Mouse (Mus musculus) B cell, adult 2 months (primary cell): ENCODE data around the gene Trio.

Source experiments
- DNase-seq, 2 experiments: peaks; one replicate each; pipeline ENCODE4 v3.0.0; 2022

Trio gene

DNA sequence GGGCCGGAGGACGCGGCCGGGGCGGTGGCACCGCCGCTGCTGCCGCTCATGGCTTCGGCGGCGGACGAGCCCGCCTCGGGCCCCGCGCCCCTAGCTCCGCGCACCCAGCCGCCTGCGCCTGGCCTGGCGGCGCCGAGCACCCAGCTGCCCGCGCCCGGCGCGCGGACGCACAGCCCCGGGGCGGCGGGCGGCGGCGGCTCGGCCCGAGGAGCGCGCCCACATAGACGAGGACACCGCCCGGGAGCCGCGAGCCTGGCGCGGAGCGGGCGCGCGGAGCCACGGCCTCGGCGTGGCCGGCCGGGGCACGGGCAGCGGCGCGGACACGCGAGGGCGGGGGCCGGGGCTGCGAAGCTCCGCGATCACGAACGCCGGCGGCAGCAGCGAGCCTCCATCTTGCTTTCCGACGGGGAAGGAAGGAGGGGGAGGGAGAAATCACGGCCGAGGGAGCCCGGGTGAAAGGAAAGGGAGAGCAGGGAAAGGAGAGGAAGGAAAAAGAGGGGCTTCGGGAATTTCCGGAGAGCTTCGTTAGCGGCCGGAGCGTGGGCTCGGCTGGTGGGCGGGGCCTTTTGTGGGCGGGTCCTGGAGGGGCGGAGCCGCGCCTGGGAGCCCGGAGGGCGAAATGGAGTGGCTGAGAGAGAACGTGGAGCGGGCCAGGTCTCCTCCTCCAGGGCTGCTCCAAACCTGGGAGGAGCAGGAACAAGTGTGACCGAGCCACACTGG, at the start of gene Trio:
Gene Trio (minus strand): TSS at position 402 of the 720 bp plus-strand sequence.
- peak; percentile 85 for DNase-seq

DNA sequence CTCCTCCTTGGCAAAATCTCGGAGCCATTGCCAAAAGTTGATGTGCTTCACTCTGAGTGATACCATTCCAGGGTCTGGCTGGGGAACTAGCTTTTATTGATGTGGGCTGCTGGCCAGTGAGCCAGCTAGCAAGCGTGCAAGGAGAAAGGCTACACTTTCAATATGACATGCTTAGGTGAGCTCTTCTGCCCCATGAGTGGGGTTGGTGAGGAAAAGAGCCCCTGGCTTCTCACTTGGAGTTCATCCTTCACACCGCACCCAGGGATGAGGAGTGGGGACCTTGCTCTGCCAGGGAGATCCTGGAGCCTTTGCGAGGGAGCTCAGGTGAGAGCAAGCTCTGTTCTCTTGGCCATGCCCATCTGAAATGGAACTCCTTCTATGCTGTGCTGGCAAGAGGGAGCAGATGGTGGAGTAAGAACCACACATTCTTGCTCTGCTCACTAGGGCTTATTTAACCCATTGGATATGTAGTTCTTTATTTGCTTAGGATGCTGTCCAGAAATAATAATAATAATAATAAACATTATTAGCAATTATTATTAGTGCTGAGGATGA, 48.8 kb upstream of the Trio start:
- no peak for DNase-seq

DNA sequence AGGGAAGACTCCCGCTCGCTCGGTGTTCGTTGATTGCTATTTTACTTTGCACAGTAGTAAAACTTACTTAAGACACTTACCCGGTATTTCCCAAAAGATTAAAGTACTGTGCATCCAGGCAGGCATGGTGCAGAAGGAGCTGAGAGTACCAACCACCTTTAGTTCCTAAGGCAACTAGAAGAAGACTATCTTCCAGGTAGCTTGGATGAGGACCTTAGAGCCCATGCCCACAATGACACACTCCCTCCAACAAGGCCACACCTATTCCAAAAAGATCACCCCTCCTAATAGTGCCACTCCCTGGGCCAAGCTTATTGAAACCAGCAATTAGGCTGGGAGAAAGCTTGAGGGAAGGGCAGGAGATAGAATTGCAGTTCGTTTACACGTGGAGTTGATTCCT, 46.0 kb upstream of the Trio start:
- DNase-seq: no peak

DNA sequence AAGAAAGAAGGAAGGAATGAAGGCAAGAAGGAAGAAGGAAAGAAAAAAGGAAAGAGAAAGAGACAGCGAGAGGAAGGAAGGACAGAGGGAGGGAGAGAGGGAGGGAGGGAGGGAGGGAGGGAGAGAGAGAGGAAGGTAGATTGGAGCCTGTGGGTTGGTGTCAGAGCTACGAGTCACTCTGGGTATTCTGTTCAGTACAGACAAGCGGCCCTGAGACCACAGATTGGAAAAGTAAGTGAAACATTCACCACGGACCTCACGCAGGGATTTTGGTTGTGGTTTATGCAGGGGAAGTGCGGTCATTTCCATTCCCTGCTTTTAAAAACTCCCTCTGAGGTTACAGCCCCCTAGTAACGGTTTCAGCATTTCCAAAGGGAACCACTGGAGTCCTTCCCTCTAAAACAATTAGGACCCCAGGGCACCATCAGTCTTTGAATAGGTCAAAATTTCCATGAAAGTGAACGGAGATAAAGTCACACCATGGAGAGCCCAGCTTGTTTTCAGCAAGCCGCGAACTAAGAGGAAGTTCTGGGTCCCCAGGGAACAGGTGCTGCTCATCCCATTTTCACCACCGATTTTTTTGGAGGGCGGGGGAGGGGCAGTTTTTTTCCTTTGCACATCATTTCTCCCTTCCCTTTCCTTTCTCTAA, 45.2 kb upstream of the Trio start:
- peak; percentile 12 to 31 for DNase-seq

DNA sequence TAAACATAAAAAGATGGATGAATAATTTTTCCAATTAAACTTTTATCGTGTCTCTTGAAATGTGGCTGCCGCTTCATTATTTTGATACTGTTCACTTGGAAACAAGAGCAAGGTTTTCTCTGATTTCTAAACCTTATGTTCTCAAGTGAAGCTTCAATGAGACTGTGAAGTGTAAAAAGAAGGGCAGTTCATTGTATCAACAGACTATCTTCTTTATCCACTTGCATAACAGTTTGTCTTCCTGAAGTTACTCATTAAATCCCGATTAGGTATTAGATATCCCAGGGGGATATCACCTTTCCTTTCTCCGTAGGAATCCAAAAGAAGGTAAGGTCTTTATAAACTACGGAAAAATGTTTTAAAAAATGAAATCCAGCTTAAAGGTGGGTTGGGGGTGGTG, 44.6 kb upstream of the Trio start:
- DNase-seq: no peak

DNA sequence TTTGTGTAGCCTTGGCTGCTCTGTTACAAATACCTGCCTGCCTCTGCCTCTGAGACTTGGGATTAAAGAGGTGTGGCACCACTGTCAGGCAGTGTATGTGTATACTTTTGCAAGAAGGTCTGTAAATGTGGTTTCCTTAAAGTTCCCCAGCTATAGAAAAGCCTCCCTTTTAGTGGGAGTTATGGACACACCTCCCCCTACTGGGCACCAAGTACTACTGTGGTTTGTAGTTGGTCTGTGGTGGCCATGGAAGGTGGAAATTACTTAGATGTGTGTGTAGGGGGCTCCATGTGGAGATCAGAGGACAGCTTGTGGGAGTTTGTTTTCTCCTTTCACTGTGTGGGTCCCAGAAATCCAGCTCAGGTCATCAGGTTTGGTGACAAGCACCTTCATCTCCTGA, 41.7 kb upstream of the Trio start:
- DNase-seq: peak in 1 of 2 experiments; percentile 8

DNA sequence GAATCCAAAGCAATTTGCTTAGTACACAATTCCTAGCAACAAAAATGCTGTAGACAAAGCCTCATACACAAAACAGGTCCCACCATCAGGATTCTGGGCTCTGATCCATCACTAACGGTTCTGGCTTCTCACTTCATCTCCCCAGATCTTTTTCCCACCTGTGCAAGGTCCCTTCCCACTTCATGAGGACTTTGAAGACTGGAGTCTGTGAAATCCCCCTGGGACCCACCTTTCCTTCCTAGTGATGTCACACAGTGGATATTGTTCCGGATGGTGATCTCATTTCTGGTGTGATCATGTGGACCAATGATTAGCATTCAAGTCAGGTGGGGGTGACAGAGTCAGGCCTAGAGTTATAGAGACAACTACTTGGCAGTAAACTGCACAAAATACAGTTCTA, 40.8 kb upstream of the Trio start:
- no peak for DNase-seq

DNA sequence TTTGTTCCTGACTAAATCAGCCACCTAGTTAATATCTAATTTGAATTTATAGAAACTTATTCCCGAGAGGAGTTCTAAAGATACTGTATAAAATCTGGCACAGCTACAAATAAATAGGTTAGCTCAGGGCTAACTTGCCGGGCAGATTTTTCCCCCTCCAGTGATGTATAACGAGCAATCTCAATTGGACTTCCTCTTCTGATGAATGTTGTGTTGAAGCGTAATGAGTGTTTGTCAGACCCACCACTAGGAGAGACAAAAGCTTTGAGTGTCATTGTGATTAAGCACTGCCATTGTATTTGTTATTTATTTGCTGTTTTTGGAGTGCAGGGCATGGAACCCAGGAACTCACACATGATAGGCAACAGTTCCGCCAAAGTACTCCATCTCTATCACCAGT, 39.9 kb upstream of the Trio start:
- DNase-seq: peak; percentile 1 to 11

DNA sequence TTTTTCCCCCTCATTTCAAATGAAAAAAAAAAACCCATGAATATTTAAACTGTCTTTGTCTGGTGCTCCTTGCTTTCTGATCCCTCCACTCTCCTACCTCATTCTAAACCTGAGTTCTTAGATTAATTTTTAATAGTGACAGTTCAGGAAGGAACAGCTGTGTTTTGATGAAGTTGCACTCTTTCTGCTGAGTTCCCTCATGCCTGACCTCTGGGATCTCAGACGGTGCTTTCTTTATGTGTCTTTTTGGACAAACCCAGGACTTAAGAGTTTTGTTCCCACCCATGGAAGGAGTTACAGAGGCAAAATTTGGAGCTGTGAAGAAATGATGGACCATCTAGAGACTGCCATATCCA, 39.1 kb upstream of the Trio start:
- no peak for DNase-seq

DNA sequence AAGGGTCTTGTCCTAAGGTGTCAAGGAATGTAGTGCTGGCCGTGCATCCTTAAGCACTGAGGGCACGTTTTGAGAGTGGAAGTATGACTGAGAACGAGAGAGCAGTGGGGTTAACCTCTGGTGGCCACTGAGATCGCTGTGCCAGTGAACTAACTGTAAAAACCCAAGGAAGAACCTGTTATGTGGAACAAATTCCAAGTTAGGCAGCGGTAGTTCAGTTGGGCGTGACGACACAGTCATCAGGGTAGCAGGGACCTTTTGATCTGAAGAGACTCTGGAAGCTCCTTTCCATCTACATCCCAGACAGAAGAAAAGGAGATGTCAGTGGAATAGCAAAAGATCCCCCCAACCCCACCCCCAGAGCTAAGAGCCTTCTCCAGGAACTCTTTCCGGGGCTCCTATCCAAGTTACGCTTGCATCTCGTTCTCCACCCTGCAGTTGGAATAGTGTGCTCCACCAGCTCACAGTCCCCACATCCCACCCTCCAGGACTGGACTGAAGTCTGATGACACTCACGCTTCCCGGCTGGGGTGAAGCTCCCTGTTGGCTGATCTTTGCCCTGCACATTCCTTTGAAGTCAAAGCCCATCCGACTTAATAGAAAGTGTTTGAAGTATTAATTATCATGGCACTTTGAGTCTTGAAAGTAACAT, 38.6 kb upstream of the Trio start:
- no peak for DNase-seq

DNA sequence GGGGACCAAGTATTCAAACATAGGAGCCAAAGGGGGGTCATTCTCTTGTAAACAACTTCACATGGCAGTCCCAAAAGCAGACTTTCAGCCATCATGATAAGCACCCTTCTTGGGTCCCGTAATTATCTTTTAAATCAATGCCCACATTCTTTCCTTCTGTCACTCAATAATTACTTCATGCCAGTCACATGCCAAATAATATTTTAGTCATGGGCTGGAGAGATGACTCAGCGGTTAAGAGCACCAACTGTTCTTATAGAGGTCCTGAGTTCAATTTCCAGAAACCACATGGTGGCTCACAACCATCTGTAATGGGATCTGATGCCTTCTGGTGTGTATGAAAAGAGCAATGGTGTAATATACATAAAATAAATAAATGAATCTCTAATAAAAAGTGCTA, 37.8 kb upstream of the Trio start:
- DNase-seq: no peak

DNA sequence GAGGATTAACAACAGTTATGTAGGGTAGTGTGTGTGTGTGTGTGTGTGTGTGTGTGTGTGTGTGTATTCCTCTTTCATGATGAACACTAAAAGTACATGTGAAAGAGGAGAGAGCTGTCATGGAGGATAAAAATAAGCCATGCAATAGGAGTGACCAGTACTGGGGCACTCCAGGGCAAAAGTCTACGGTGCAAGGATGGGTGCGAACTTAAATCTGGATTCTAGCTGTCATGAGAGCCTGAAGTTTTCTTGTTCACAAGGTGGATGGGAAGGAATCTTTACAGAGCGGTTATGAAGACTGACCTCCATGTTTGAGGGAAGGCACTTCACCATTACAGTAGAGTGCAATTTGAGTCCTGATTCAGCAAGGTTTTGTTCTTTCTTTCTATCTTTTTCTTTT, 36.4 kb upstream of the Trio start:
- no peak for DNase-seq

DNA sequence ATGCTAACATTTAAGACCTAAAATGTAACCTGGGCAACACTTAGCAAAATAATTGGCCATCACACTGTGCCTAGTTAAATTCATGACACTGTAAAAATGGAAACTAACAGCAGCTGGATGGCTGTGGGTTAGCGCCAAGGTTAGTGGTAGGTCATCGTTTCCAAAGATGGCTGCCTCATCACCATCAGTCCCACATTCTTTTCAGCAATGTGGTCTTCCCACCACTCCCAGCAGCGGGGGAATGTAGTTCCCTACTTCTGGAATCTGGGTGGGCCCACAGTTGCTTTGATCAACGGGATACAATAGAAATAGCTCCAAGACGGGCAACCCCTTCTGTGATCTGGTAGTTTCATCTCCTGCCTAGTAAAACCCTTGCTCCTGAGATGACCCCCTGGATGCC, 35.3 kb upstream of the Trio start:
- no peak for DNase-seq

DNA sequence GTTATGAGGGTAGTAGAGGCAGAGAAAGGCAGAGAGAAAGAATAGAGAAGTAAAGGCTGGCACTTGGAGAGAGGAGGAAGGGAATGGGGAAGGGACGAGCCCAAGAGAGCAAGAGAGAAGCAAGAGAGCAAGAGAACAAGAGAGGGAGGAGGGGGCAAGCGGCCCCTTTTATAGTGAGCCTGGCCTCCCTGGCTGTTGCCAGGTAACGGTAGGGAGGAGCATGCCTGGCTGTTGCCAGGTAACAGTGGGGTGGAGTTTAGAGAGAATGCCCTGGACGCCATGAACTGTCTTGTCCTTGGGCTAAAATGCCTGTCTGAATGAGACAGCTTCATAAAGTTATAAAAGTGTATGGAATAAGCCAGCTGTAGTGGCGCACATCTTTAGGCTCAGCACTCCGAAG, 34.8 kb upstream of the Trio start:
- no peak for DNase-seq

DNA sequence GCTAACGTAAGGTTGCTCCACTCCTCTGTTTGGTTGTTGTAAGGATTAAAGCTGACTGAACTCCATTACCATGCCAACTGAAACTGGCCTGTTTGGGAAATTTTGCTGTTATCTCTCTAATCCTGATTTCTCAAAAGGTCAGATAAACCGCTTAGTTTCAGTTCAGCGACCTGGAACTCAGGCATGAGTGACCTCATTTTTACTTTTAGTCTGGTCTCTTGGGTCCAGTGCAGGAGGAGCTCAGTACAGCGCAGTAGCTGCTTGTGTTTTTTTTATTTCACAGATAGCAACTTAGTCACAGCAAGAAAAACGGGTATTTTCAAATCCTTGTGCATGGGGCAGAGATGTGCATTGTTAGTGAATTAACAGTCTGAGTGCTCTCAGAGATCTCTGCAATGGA, 31.9 kb upstream of the Trio start:
- no peak for DNase-seq

DNA sequence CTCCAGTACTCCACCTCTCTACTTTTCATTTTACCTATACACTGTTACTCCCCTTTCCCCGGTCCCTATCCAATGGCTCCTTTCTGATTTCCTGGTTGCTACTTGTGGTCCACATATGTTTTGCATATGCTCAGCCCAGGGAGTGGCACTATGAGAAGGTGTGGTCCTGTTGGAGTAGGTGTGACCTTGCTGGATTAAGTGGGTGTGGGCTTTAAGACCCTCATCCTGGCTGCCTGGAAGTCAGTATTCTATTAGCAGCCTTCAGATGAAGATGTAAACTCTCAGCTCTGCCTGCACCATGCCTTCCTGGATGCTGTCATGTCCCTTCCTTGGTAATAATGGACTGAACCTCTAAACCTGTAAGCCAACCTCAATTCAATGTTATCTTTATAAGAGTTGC, 29.1 kb upstream of the Trio start:
- no peak for DNase-seq

DNA sequence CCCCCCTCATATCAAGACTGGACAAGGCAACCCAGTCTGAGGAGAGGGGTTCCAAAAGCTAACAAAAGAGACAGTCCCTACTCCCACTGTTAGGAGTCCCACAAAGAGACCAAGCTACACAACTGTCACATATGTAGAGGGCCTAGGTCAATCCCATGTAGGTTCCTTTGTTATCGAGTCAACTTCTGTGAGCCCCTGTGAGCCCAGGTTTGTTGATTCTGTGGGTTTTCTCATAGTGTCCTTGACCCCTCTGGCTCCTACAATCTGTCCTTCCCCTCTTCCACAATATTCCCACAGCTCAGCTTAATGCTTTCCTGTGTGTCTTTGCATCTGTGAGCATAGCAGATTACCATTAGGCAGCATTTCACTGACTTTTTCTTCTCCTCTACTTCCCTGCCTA, 28.5 kb upstream of the Trio start:
- no peak for DNase-seq

DNA sequence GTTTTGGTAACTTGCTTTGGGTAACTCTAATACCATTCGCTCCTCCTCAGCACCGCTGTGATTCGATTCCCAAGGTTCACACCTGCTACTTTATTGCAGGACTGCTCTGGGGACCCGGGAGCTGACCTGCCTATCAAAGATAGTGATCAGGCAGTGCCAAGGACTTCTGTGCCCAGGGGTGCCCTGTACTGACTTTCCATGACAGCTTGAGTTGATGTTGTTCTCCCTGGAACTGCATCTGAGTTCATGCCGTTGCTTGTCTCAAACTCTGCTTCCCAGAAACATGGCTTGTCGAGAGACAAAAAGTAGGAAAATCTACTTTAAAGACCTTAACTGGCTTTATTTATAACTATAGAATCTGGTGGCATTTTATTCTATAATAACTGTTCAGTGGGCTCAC, 27.6 kb upstream of the Trio start:
- DNase-seq: no peak

DNA sequence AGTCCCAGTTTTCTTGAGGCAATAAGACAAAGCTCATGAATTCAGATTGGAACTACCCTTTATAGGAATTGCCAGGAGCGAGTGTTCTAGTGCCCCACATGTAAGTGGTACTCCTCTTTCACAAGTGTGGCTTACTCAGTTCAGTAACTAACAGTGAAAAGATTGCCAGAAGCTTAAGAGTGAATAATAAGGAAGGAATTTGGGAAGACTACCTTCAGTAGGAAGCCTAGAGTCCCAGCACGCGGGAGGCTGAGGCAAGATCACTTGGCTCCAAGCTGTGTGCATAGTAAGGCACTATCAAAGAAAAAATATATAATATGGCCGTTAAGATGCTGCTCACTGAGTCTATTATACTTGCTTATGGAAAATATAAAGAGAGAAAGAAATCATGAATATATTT, 26.2 kb upstream of the Trio start:
- DNase-seq: no peak

DNA sequence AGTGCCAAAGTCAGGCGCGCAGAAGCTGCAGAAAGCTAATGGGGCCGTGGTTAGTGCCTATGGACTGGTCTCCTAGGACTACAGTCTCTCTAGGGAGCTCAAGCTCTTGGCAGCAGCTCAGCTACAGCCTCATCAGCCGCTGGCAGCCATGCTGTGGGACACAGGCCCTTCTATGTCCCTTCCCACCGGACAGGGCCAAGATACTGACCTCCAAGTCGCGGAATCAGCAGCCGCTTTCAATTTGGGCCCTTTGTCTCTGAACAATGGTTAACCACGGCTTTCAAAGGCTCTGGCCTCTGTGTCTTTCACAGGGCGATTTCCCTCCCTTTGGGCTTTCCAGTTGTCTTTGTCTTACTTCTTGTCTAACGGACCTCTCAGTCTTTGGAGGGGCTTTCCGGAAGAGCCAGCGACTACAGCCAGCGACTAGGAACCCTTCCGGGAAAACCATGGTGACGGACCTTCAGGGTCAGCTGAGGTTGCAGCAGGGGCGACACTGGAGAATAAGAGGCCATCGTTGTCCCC, 25.5 kb upstream of the Trio start:
- no peak for DNase-seq

DNA sequence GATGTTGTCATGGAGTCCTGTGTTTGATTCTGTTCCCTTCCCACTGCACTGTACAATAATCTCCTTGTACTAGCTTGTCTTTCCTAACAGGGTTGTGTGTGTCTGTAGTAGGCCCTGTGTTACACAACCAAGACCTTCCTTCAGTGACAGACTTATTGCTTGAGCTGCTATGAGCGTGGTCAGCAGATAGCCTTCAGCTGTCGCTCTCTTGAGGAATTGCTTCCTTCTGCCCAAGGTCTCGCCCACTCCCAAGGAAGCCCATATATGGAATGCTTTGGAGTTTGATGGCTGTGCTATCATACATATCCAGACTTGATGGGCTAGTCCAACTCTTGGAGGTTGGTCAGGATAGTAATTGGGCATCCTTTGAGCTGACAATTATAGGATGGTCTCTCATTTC, 22.1 kb upstream of the Trio start:
- no peak for DNase-seq

DNA sequence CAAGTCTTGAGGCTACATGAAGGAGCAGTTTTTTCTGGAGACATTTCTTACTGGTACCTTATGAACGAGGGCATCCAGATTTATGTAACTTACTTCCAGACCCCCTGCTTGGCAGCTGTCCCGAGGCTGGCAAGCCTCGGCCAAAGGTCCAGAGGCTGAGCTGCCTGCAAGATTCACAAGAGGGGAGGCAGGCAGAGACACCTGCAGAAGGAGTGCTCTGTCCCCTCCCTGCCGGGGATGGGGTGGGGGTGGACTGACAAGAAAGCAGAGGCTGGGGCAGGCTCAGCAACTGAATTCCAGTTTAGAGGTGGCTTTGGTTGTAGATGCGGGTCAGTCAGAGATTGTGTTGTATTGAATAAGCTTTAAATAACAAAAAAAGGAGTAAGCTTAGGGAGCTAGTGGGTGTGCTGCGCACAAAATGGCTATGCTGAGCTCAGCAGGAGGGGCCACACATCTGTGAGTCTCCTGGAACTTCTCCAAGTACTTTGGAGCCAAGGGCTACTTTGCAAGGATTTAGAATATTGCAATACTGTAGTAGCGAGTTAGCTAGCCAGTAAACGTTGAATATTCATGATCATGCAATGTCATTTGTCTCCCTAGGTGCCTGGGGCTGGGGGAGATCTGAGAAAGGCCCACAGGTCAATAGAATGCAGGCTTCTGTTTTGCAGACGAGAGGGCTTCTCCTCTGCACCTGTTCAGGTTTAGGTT, 15.7 kb upstream of the Trio start:
- DNase-seq: no peak

DNA sequence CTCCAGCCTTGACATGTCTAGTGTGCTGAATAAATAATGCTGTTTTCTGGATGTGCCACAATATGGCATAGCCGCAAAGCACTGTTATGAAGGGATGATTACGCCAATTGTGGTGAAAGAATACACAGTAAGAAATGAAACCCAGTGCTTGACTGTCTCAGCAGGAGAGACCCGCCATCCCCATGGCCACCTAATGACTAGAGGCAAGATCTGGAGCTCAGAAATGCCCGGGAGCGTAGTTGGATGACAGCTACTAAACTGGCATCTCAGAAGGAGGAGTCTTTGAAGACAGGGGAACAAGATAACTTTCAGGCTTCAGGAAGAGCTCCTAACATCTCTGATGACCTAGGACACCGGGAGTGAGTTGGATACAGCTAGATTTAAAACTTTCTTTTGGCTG, 12.0 kb upstream of the Trio start:
- no peak for DNase-seq
